Mouse (Mus musculus) erythroblast, embryonic 14.5 days (primary cell): ENCODE measurements around the gene Rabl6.
"Not testable (repeated sequence)": the region's sequence is repeated elsewhere in the genome, so short reads cannot be mapped to it uniquely, and the experiment has no call there.

Source experiments
- GATA1 ChIP-seq: IDR thresholded peaks from 2 replicates; pipeline ENCODE4 v1.6.1; 2012; ENCODE audit warnings: low read length, inconsistent platforms, mixed read lengths
- TAL1 ChIP-seq: IDR thresholded peaks from 3 replicates; pipeline ENCODE4 v1.6.1; 2012; ENCODE audit warnings: low read length, inconsistent platforms, mixed read lengths

- not testable (repeated sequence) for TF ChIP-seq GATA1, TAL1
Observed at GRCm38 (mm10) chr2:25553171-25553786, 55.0 kb downstream of the Rabl6 start.
